Mouse (Mus musculus) A20 (cell line): ENCODE results near the gene Cttnbp2.

Source experiments
- DNase-seq: peaks from one replicate; pipeline ENCODE4 v3.0.0-alpha.2; 2011; ENCODE audit warnings: low read depth, low spot score

Gene Cttnbp2

GRCm38 (mm10) chr6:18469206-18469605 is 45.4 kb downstream of the Cttnbp2 start:
- no peak for DNase-seq

GRCm38 (mm10) chr6:18467777-18468176 is 46.9 kb downstream of the Cttnbp2 start:
- DNase-seq = no peak

- DNase-seq = no peak
Observed at GRCm38 (mm10) chr6:18466227-18466626, 48.4 kb downstream of the Cttnbp2 start.

GRCm38 (mm10) chr6:18465626-18466025 is 49.0 kb downstream of the Cttnbp2 start:
- DNase-seq = no peak

GRCm38 (mm10) chr6:18459657-18460056 is 55.0 kb downstream of the Cttnbp2 start:
- no peak for DNase-seq

GRCm38 (mm10) chr6:18450551-18451193 is 64.0 kb downstream of the Cttnbp2 start:
- DNase-seq = no peak

- DNase-seq = no peak
Observed at GRCm38 (mm10) chr6:18448078-18448477, 66.6 kb downstream of the Cttnbp2 start.

- DNase-seq = no peak
Observed at GRCm38 (mm10) chr6:18446917-18447316, 67.7 kb downstream of the Cttnbp2 start.

- DNase-seq = no peak
Observed at GRCm38 (mm10) chr6:18446359-18446758, 68.3 kb downstream of the Cttnbp2 start.

- DNase-seq = no peak
Observed at GRCm38 (mm10) chr6:18445747-18446146, 68.9 kb downstream of the Cttnbp2 start.

- no peak for DNase-seq
Observed at GRCm38 (mm10) chr6:18442303-18442702, 72.3 kb downstream of the Cttnbp2 start.

GRCm38 (mm10) chr6:18440918-18441532 is 73.6 kb downstream of the Cttnbp2 start:
- DNase-seq = no peak

GRCm38 (mm10) chr6:18436127-18436812 is 78.4 kb downstream of the Cttnbp2 start:
- no peak for DNase-seq

- no peak for DNase-seq
Observed at GRCm38 (mm10) chr6:18434828-18435531, 79.7 kb downstream of the Cttnbp2 start.

- DNase-seq = no peak
Observed at GRCm38 (mm10) chr6:18434355-18434754, 80.3 kb downstream of the Cttnbp2 start.

- no peak for DNase-seq
Observed at GRCm38 (mm10) chr6:18432362-18432761, 82.3 kb downstream of the Cttnbp2 start.

- no peak for DNase-seq
Observed at GRCm38 (mm10) chr6:18431891-18432290, 82.8 kb downstream of the Cttnbp2 start.

GRCm38 (mm10) chr6:18430062-18430461 is 84.6 kb downstream of the Cttnbp2 start:
- DNase-seq = no peak

GRCm38 (mm10) chr6:18424822-18425221 is 89.8 kb downstream of the Cttnbp2 start:
- DNase-seq = no peak

GRCm38 (mm10) chr6:18424367-18424766 is 90.3 kb downstream of the Cttnbp2 start:
- no peak for DNase-seq

GRCm38 (mm10) chr6:18423112-18423511 is 91.5 kb downstream of the Cttnbp2 start:
- no peak for DNase-seq

GRCm38 (mm10) chr6:18421561-18421960 is 93.1 kb downstream of the Cttnbp2 start:
- peak; percentile 1 for DNase-seq
